Comparison of ENCODE assay signal across 12 mouse cellular contexts in genomic region chr11:47050390-47050789, GRCm38 (mm10).
"Had no signal": no experiment of that assay in that cellular context is flagged by ENCODE, and none has a peak within 500 bp of the region (broad histone marks: within the 10 kb centered on the region; RNA-seq: fewer than 3 reads in every experiment).

No protein-coding gene starts in this region.

- H3K36me3 ChIP-seq: limb, embryonic 15.5 days; liver, embryonic 12.5 days; lung, embryonic 15.5 days; midbrain, embryonic 13.5 days; neural tube, embryonic 12.5 days had no signal

- DNase-seq: kidney, adult 11 months; kidney, adult 9 months; kidney, postnatal 14 days; lung, postnatal 14 days; right cerebral cortex, postnatal 25 days; thymus, postnatal 4 days had no signal

- ATAC-seq: liver, embryonic 12.5 days; midbrain, embryonic 13.5 days had no signal

- H3K27ac ChIP-seq: limb, embryonic 15.5 days; liver, embryonic 12.5 days; lung, embryonic 15.5 days; midbrain, embryonic 13.5 days; neural tube, embryonic 12.5 days had no signal

- H3K4me1 ChIP-seq: limb, embryonic 15.5 days; liver, embryonic 12.5 days; lung, embryonic 15.5 days; midbrain, embryonic 13.5 days; neural tube, embryonic 12.5 days had no signal

- H3K27me3 ChIP-seq: limb, embryonic 15.5 days; liver, embryonic 12.5 days; lung, embryonic 15.5 days; midbrain, embryonic 13.5 days; neural tube, embryonic 12.5 days had no signal

- H3K4me2 ChIP-seq: limb, embryonic 15.5 days; liver, embryonic 12.5 days; lung, embryonic 15.5 days; midbrain, embryonic 13.5 days; neural tube, embryonic 12.5 days had no signal

- H3K9ac ChIP-seq: limb, embryonic 15.5 days; liver, embryonic 12.5 days; lung, embryonic 15.5 days; midbrain, embryonic 13.5 days; neural tube, embryonic 12.5 days had no signal

- H3K9me3 ChIP-seq: limb, embryonic 15.5 days; liver, embryonic 12.5 days; lung, embryonic 15.5 days; midbrain, embryonic 13.5 days; neural tube, embryonic 12.5 days had no signal

- H3K4me3 ChIP-seq: limb, embryonic 15.5 days; liver, embryonic 12.5 days; lung, embryonic 15.5 days; midbrain, embryonic 13.5 days; myocyte; neural tube, embryonic 12.5 days had no signal
